ENCODE assay signal across 12 mouse cellular contexts in genomic region chr2:91959544-91960410, GRCm38 (mm10). TPM values are rescaled to one million over a fixed set of nuclear protein-coding genes. Genes with fewer than 3 reads are reported as not detected.
DNase-seq lines count a peak whose midpoint lies in the region; ATAC-seq and TF ChIP-seq lines count a peak whose summit lies in the region.
"Had no signal": no experiment of that assay in that cellular context is flagged by ENCODE, and none has a peak within 500 bp of the region (broad histone marks: within the 10 kb centered on the region; RNA-seq: fewer than 3 reads in every experiment).

No protein-coding gene starts in this region.

- ATAC-seq in cerebellum, adult (ENCODE audit: insufficient number of reproducible peaks, low FRiP score, low TSS enrichment): peak; percentile 22; the same call in 1 of the 2 replicates
- no peak for ATAC-seq in kidney, embryonic 16.5 days (ENCODE audit: low FRiP score, low TSS enrichment)
- no peak for ATAC-seq in intestine, embryonic 15.5 days

- H3K4me1 ChIP-seq in kidney, embryonic 16.5 days (ENCODE audit: insufficient read depth, low read length): peaks cover 50% of the 10 kb centered on the region
- peaks cover 87% of the 10 kb centered on the region for H3K4me1 ChIP-seq in E14TG2a.4 (replicated peaks; ENCODE audit: low read depth, low read length)
- peaks cover 77% of the 10 kb centered on the region for H3K4me1 ChIP-seq in intestine, embryonic 15.5 days (replicated peaks)

- H3K4me2 ChIP-seq in kidney, embryonic 16.5 days (replicated peaks; ENCODE audit: low read depth, low read length): no peak overlapping the region
- H3K4me2 ChIP-seq in intestine, embryonic 15.5 days (replicated peaks): 0 out of 2 replicates have a peak overlapping the region, but pooled peaks have one; percentile 12
- H3K4me2 ChIP-seq: limb, embryonic 15.5 days had no signal

- H3K9me3 ChIP-seq in kidney, embryonic 16.5 days (ENCODE audit: low read length): no peaks in the 10 kb centered on the region
- no peaks in the 10 kb centered on the region for H3K9me3 ChIP-seq in E14TG2a.4 (ENCODE audit: low read length)
- H3K9me3 ChIP-seq in intestine, embryonic 15.5 days: no peaks in the 10 kb centered on the region
- H3K9me3 ChIP-seq: limb, embryonic 15.5 days had no signal

- no peaks in the 10 kb centered on the region for H3K36me3 ChIP-seq in kidney, embryonic 16.5 days (ENCODE audit: insufficient read depth, low read length)
- H3K36me3 ChIP-seq in E14TG2a.4 (ENCODE audit: insufficient read depth, low read length): peaks cover 25% of the 10 kb centered on the region
- H3K36me3 ChIP-seq in intestine, embryonic 15.5 days: no peaks in the 10 kb centered on the region
- H3K36me3 ChIP-seq: limb, embryonic 15.5 days had no signal

- H3K27ac ChIP-seq in kidney, embryonic 16.5 days (ENCODE audit: low read length): no peak overlapping the region
- H3K27ac ChIP-seq in intestine, embryonic 15.5 days: no peak overlapping the region
- H3K27ac ChIP-seq: kidney, postnatal 0 days; limb, embryonic 15.5 days had no signal

- DNase-seq in cerebellum, postnatal 4 days (ENCODE audit: low spot score in 2 of 2): no peak
- DNase-seq in kidney, adult 18-20 months: peak; percentile 41
- no peak for DNase-seq in adrenal gland, postnatal 25 days
- DNase-seq in B cell, adult 2 months: no peak
- DNase-seq: adrenal gland, adult 8-10 months had no signal

- 80% methylated on average over 11 of the region's 11 CpGs for WGBS in kidney, embryonic 16.5 days
- WGBS in intestine, embryonic 15.5 days: 72% methylated on average over 11 of the region's 11 CpGs

- no peak overlapping the region for H3K4me3 ChIP-seq in kidney, embryonic 16.5 days (ENCODE audit: low read length)
- peak overlapping the region; percentile 10; the same call in 1 of the 2 replicates for H3K4me3 ChIP-seq in E14TG2a.4 (replicated peaks; ENCODE audit: low read length)
- H3K4me3 ChIP-seq in intestine, embryonic 15.5 days (replicated peaks): no peak overlapping the region
- H3K4me3 ChIP-seq: limb, embryonic 15.5 days had no signal

- no peak overlapping the region for H3K9ac ChIP-seq in kidney, embryonic 16.5 days (replicated peaks; ENCODE audit: low read length)
- H3K9ac ChIP-seq in intestine, embryonic 15.5 days: no peak overlapping the region; the same call in 1 of the 2 replicates
- H3K9ac ChIP-seq: limb, embryonic 15.5 days had no signal

- no peak for TF ChIP-seq CTCF in E14TG2a.4 (conservative IDR thresholded peaks at IDR 0.05; ENCODE audit: low read length)

- H3K27me3 ChIP-seq in kidney, embryonic 16.5 days (ENCODE audit: insufficient read depth, low read length): no peaks in the 10 kb centered on the region
- H3K27me3 ChIP-seq in E14TG2a.4 (ENCODE audit: insufficient read depth, low read length): peaks cover 5% of the 10 kb centered on the region; the same call in 1 of the 2 replicates
- no peaks in the 10 kb centered on the region for H3K27me3 ChIP-seq in intestine, embryonic 15.5 days (replicated peaks)
- H3K27me3 ChIP-seq: limb, embryonic 15.5 days had no signal

RNA-seq across cellular contexts. Expression of gene Gm9821, which starts 14.3 kb away (rescaled TPM):
- 0.27 and 0.71 TPM in 2 replicates for polyA plus RNA-seq in kidney, embryonic 16.5 days (2015; fragmentation: Nextera tagmentation; extraction: Ambion mirVana)
- 0.44 and 0.73 TPM in 2 replicates for polyA plus RNA-seq in intestine, embryonic 15.5 days (2015; fragmentation: Nextera tagmentation; extraction: Ambion mirVana)
- total RNA-seq in adrenal gland, postnatal 25 days (2021): not detected in 2 replicates
- total RNA-seq: adrenal gland, adult 8-10 months had no signal

RNA-seq across cellular contexts. Expression of gene Dgkz, which starts 15.9 kb away (rescaled TPM):
- 52.0 and 52.1 TPM in 2 replicates for polyA plus RNA-seq in kidney, embryonic 16.5 days (2015; fragmentation: Nextera tagmentation; extraction: Ambion mirVana)
- 60.3 and 76.1 TPM in 2 replicates for polyA plus RNA-seq in intestine, embryonic 15.5 days (2015; fragmentation: Nextera tagmentation; extraction: Ambion mirVana)
- 42.2 and 61.5 TPM in 2 replicates for total RNA-seq in adrenal gland, postnatal 25 days (2021)

RNA-seq across cellular contexts. Expression of gene Mdk, which starts 27.7 kb away (rescaled TPM):
- 1,159 and 1,184 TPM in 2 replicates for polyA plus RNA-seq in kidney, embryonic 16.5 days (2015; fragmentation: Nextera tagmentation; extraction: Ambion mirVana)
- polyA plus RNA-seq in intestine, embryonic 15.5 days (2015; fragmentation: Nextera tagmentation; extraction: Ambion mirVana): 534 and 652 TPM in 2 replicates
- total RNA-seq in adrenal gland, postnatal 25 days (2021): 3.5 and 5.8 TPM in 2 replicates

RNA-seq across cellular contexts. Expression of gene Chrm4, which starts 32.7 kb away (rescaled TPM):
- 0.11 and 0.19 TPM in 2 replicates for polyA plus RNA-seq in kidney, embryonic 16.5 days (2015; fragmentation: Nextera tagmentation; extraction: Ambion mirVana)
- 0.23 and 0.25 TPM in 2 replicates for polyA plus RNA-seq in intestine, embryonic 15.5 days (2015; fragmentation: Nextera tagmentation; extraction: Ambion mirVana)
- 0.94 and 1.7 TPM in 2 replicates for total RNA-seq in adrenal gland, postnatal 25 days (2021)
- polyA plus RNA-seq: kidney, postnatal 0 days; stomach, embryonic 14.5 days had no signal
